17 mouse cellular contexts compared by ENCODE assay signal in genomic region chr2:75807460-75807859, GRCm38 (mm10). TPM values are rescaled to one million over a fixed set of nuclear protein-coding genes. Genes with fewer than 3 reads are reported as not detected.
DNase-seq lines count a peak whose midpoint lies in the region; TF ChIP-seq lines count a peak whose summit lies in the region.
"Had no signal": no experiment of that assay in that cellular context is flagged by ENCODE, and none has a peak within 500 bp of the region (broad histone marks: within the 10 kb centered on the region; RNA-seq: fewer than 3 reads in every experiment).

No protein-coding gene starts in this region.

- WGBS in kidney, adult 2 months, result 60% methylated on average over 5 of the region's 5 CpGs

- no peaks in the 10 kb centered on the region for H3K27me3 ChIP-seq in kidney, adult 2 months (replicated peaks; ENCODE audit: control insufficient read depth, insufficient read depth, low read length)
- H3K27me3 ChIP-seq: CH12.LX, Patski had no signal

- peak overlapping the region; percentile 90 for H3K27ac ChIP-seq in kidney, adult 2 months (ENCODE audit: insufficient read depth, low read depth, low read length)

- H3K4me1 ChIP-seq in kidney, adult 2 months (ENCODE audit: control insufficient read depth, insufficient read depth, low read length), result 0 out of 2 replicates have a peak, but pooled peaks cover 5% of the 10 kb centered on the region

- DNase-seq in kidney, adult 2 months, result peak; percentile 54
- no peak for DNase-seq in kidney, postnatal 25 days
- DNase-seq in kidney, adult 9 months, result peak; percentile 59
- no peak for DNase-seq in kidney, postnatal 36 days
- DNase-seq: adrenal gland, adult 2 months; adrenal gland, adult 8-10 months; adrenal gland, postnatal 10 days; adrenal gland, postnatal 14 days; adrenal gland, postnatal 25 days; adrenal gland, postnatal 36 days; B cell, adult 2 months; cerebellum, adult 11 months; cerebellum, adult 11-12 months; cerebellum, adult 18-20 months had no signal

- no peaks in the 10 kb centered on the region for H3K36me3 ChIP-seq in kidney, adult 2 months (ENCODE audit: control insufficient read depth, insufficient read depth, low read length)
- H3K36me3 ChIP-seq: G1E had no signal

- no peak for TF ChIP-seq CTCF in kidney, adult 2 months (conservative IDR thresholded peaks at IDR 0.05; ENCODE audit: insufficient read depth, insufficient read length, low read depth, low read length)

- no peak for TF ChIP-seq POLR2A in kidney, adult 2 months (IDR thresholded peaks at IDR 0.05; ENCODE audit: low read depth, low read length)

- no peak overlapping the region for H3K4me3 ChIP-seq in kidney, adult 2 months (ENCODE audit: insufficient read depth, low read depth, low read length)

RNA-seq across cellular contexts. Expression of gene Agps, which starts 24.5 kb away (rescaled TPM):
- 13.3 and 14.8 TPM in 2 replicates for polyA plus RNA-seq in kidney, adult 2 months (2012; rRNA removed)

Comparison
In these comparisons a context has a peak if more than half of its experiments do, and no peak if none do; other contexts are left out.
1. DNase-seq: peak in kidney, adult 2 months (single experiment) and kidney, adult 9 months (single experiment); none in kidney, postnatal 25 days (0 of 2) and kidney, postnatal 36 days (0 of 2).